Mouse (Mus musculus) forebrain, embryonic 16.5 days (tissue): ENCODE measurements around the gene Tmem9. TPM values are rescaled to one million over a fixed set of nuclear protein-coding genes. Genes with fewer than 3 reads are reported as not detected.

ENCODE experiments used
- polyA plus RNA-seq: library from polyadenylated mRNA; unstranded; fragments of >200 nt; fragmentation: Nextera tagmentation; extraction: Ambion mirVana; gene quantifications from 2 replicates; pipeline ENCODE4 v1.2.1, GENCODE M21; 2015

The Tmem9 gene
- polyA plus RNA-seq, 1 experiment from 2014 or later, result 146 TPM

Other genes starting within 250 kb of the Tmem9 start
- 17.3 and 19.9 TPM in 2 replicates for gene Phlda3, start 242.0 kb upstream of the Tmem9 start, polyA plus RNA-seq
- 0.88 TPM in 1 of 2 replicates, not detected in the other for gene Tnni1, start 228.7 kb upstream of the Tmem9 start, polyA plus RNA-seq
- 0.31 and 0.44 TPM in 2 replicates for gene Lad1, start 189.6 kb upstream of the Tmem9 start, polyA plus RNA-seq
- gene Tnnt2, start 171.8 kb upstream of the Tmem9 start, polyA plus RNA-seq, result 0.60 and 0.63 TPM in 2 replicates
- gene Pkp1, start 88.9 kb upstream of the Tmem9 start, polyA plus RNA-seq, result 0.07 and 0.08 TPM in 2 replicates
- gene Igfn1, start 1.8 kb upstream of the Tmem9 start, polyA plus RNA-seq, result not detected in 2 replicates
- not detected in 2 replicates for gene Ascl5, start 42.7 kb downstream of the Tmem9 start, polyA plus RNA-seq
- 0.32 and 0.54 TPM in 2 replicates for gene Cacna1s, start 44.6 kb downstream of the Tmem9 start, polyA plus RNA-seq
- 78.3 and 80.5 TPM in 2 replicates for gene Kif21b, start 123.2 kb downstream of the Tmem9 start, polyA plus RNA-seq
- 0.16 TPM in 1 of 2 replicates, not detected in the other for gene Mroh3, start 204.7 kb downstream of the Tmem9 start, polyA plus RNA-seq
- 4.2 and 5.2 TPM in 2 replicates for gene Inava, start 226.1 kb downstream of the Tmem9 start, polyA plus RNA-seq